Mouse (Mus musculus) heart, embryonic 16.5 days (tissue): Measurements from ENCODE around the gene Adra2b. TPM values are rescaled to one million over a fixed set of nuclear protein-coding genes. Genes with fewer than 3 reads are reported as not detected.

Source experiments
- ATAC-seq: fragments of 200-750 bp; cut with Nextera tagmentation; replicated peaks from 2 replicates; pipeline ENCODE4 v1.8.0; 2017; ENCODE audit warnings: moderate number of reproducible peaks; ENCODE audit not compliant: insufficient read depth, low FRiP score; ENCODE audit errors: extremely low read depth
- H3K27ac ChIP-seq: fragments of 300-500 bp; sonication (generic); 2 replicates; pipeline ENCODE4 v1.5.1; 2014; ENCODE audit warnings: mild to moderate bottlenecking, low read length, control low read depth, moderate library complexity
- H3K27me3 ChIP-seq: fragments of 300-500 bp; sonication (generic); 2 replicates; pipeline ENCODE4 v1.6.1; 2014; ENCODE audit warnings: low read length, mixed read lengths; ENCODE audit not compliant: control insufficient read depth, insufficient read depth
- H3K36me3 ChIP-seq: fragments of 300-500 bp; sonication (generic); 2 replicates; pipeline ENCODE4 v1.6.1; 2014; ENCODE audit not compliant: control insufficient read depth, insufficient read depth
- H3K4me1 ChIP-seq: fragments of 300-500 bp; sonication (generic); 2 replicates; pipeline ENCODE4 v1.6.1; 2014; ENCODE audit warnings: low read length, mixed read lengths; ENCODE audit not compliant: control insufficient read depth, insufficient read depth
- H3K4me2 ChIP-seq: fragments of 300-500 bp; sonication (generic); 2 replicates; pipeline ENCODE4 v1.6.1; 2014; ENCODE audit warnings: low read depth, mild to moderate bottlenecking, control low read depth, low read length
- H3K4me3 ChIP-seq: fragments of 300-500 bp; sonication (generic); 2 replicates; pipeline ENCODE4 v1.5.1; 2014; ENCODE audit warnings: mild to moderate bottlenecking, control low read depth, low read length
- H3K9ac ChIP-seq: fragments of 300-500 bp; sonication (generic); 2 replicates; pipeline ENCODE4 v1.6.1; 2014; ENCODE audit warnings: low read length, control low read depth
- H3K9me3 ChIP-seq: fragments of 300-500 bp; sonication (generic); replicated peaks from 2 replicates; pipeline ENCODE4 v1.6.1; 2016; ENCODE audit warnings: low read length; ENCODE audit not compliant: control insufficient read depth
- WGBS: fragments of 180-500 bp; shearing (Covaris S2); extraction: QIAGEN DNeasy Blood & Tissue Kit; methylation state at CpG from one replicate; pipeline ENCODE4 v1.1.7; 2014; 5-methylcytosine and 5-hydroxymethylcytosine counted together
- polyA plus RNA-seq: library from polyadenylated mRNA; unstranded; fragments of >200 nt; fragmentation: Nextera tagmentation; extraction: Ambion mirVana; gene quantifications from 2 replicates; pipeline ENCODE4 v1.2.1, GENCODE M21; 2015

Adra2b gene
- polyA plus RNA-seq, 1 experiment from 2014 or later, result 1.3 TPM

DNA sequence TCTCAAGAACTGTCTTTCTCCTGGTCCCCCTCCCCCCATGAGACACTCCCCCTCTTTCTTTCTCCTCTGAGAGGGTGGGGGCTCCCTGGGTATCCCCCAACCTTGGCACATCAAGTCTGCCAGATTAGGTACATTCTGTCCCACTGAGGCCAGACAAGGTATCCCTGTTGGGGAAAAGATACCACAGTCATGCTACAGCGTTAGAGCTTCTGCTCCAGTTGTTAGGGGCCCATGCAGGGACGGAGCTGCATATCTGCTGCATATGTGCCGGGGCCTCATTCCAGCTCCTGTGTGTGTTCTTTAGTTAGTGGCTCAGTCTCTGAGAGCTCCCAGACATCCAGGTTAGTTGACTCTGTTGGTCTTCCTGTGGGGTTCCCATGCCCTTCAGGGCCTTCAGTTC lies 11.1 kb downstream of the Adra2b start:
- Histone ChIP-seq H3K27me3 (no peaks in the 10 kb centered on the region), H3K4me2 (no peak overlapping the region), H3K9me3 (no peaks in the 10 kb centered on the region), H3K4me1 (peaks cover 39% of the 10 kb centered on the region), H3K9ac (no peak overlapping the region), H3K27ac (no peak overlapping the region), H3K4me3 (no peak overlapping the region), H3K36me3 (no peaks in the 10 kb centered on the region)
- no peak for ATAC-seq
- WGBS, result 77% methylated on average over 3 of the region's 3 CpGs

DNA sequence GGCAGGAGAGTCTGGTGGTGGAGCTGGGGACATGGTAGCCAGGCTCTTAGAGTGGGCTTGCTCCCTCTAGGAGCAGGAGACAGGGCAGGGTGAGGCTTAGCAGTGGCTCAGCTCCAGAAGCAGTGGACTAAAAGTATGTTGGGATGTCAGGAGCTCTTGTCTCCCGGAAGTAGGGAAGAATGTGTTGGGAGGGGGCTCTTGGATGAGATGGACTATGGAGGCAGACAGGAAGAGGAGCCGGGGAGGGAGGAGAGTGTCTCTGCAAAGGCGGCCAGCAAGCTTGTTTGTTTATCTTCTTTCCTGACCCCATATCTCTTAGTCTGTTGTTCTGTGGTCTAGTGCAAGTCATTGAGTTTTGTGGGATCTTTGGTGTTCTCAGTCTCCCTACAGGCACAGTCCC lies 12.1 kb downstream of the Adra2b start:
- Histone ChIP-seq H3K4me3 (no peak overlapping the region), H3K9me3 (no peaks in the 10 kb centered on the region), H3K9ac (no peak overlapping the region), H3K4me2 (no peak overlapping the region), H3K27me3 (no peaks in the 10 kb centered on the region), H3K4me1 (peaks cover 42% of the 10 kb centered on the region), H3K36me3 (no peaks in the 10 kb centered on the region), H3K27ac (no peak overlapping the region)
- WGBS, result 41% methylated on average over 3 of the region's 3 CpGs
- ATAC-seq, result no peak

DNA sequence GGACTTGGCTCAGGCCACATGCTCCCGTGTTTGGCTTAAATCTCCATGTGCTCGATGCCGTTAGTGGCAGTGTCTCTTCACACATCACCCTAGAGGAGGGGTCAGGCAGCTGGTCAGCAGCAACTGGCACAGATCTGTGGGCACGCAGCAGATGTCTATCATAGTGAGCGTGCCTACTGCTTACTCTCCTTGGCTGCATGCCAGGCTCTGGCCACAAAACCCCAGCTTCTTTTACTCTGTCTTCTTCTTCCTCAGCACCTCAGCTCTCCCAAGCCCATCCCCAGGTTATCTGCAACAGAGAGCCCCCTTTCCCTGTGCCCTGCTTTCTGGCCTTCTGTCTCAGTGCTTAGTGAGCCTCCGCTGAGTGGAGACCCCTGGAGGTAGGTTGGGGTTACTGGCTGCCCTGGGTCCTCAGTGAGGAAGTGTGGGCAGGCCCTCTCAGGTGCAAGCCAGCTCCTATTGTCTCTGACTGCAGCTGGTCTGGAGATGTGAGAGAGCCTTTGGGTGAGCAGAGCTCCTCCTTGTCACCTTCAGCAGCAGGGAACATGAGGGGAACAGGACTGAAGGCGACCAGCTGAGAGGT lies 12.8 kb downstream of the Adra2b start:
- Histone ChIP-seq H3K27me3 (no peaks in the 10 kb centered on the region), H3K4me2 (no peak overlapping the region), H3K9me3 (no peaks in the 10 kb centered on the region), H3K36me3 (no peaks in the 10 kb centered on the region), H3K9ac (no peak overlapping the region; the same call in 1 of the 2 replicates), H3K4me1 (peaks cover 36% of the 10 kb centered on the region), H3K4me3 (no peak overlapping the region), H3K27ac (no peak overlapping the region)
- ATAC-seq, result no peak
- WGBS, result 39% methylated on average over 7 of the region's 7 CpGs

DNA sequence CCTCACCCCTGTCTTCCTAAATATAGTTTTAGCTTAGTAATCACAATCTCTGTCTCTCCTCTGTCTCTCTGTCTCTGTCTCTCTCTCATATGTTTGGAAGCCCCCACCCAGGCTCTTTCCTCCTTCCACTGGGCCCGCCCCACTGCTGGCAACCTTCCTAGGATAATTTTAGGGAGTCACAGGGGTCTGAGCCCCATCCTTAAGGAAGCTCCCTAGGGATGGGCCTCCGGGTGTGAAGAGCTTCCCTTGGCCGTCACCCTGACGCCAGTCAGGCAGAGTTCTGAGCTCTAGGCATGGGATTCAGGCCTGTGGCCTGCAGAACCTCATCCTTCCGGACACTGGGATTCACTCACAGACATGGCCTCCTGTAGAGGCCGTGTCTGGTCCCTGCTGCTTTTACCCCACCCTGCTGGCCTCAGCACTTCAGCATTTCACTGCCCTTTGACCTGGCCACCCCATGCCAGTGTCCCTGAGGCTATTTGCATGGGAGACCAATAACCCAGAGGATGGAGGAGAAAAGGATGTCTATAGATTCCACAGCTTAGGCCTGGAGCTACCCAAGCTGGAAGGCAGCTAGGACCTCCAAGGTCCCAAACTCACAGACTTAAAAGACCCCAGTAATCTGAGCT lies 13.5 kb downstream of the Adra2b start:
- H3K27ac ChIP-seq, result no peak overlapping the region

DNA sequence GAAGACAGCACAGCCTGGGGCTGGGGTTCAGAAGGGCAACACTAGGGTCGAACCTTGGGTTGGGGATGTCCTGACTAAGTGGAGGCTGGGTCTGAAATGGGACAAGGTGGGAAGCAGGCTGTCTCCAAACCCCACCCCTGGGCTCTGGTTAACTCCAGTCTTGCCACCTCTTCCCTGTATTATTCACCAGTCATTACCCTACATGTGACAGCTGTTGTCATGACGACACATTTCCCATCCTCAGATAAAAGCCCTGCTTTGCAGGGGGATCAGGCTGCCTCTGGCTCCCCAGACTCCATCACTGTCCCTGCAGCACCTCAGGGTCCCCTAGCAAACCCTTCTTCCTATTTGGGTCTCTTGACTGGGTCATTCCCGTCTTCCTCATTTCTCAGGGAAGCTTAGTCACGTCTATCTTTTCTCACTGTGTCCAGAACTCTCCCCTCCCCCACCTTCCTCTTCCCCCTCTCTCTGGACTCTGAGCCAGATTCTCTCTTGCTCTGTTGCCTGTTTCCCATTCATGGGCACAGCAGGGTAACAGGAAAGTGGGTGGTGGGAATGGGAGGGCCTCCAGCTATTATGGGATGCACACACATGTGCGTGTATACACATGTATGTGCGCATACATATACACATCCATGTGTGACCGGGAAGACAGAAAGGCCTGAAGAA lies 15.1 kb downstream of the Adra2b start:
- Histone ChIP-seq H3K4me2 (no peak overlapping the region), H3K4me3 (no peak overlapping the region), H3K9ac (no peak overlapping the region), H3K9me3 (no peaks in the 10 kb centered on the region), H3K4me1 (peaks cover 26% of the 10 kb centered on the region), H3K27ac (no peak overlapping the region), H3K36me3 (no peaks in the 10 kb centered on the region), H3K27me3 (no peaks in the 10 kb centered on the region)
- no peak for ATAC-seq
- 63% methylated on average over 7 of the region's 7 CpGs for WGBS

More for the DNA sequence above, 13.5 kb downstream of the Adra2b start:
- Histone ChIP-seq H3K27me3 (no peaks in the 10 kb centered on the region), H3K9me3 (no peaks in the 10 kb centered on the region), H3K4me3 (no peak overlapping the region), H3K4me1 (peaks cover 29% of the 10 kb centered on the region), H3K36me3 (no peaks in the 10 kb centered on the region), H3K9ac (no peak overlapping the region), H3K4me2 (no peak overlapping the region)
- WGBS, result 73% methylated on average over 6 of the region's 6 CpGs
- no peak for ATAC-seq

DNA sequence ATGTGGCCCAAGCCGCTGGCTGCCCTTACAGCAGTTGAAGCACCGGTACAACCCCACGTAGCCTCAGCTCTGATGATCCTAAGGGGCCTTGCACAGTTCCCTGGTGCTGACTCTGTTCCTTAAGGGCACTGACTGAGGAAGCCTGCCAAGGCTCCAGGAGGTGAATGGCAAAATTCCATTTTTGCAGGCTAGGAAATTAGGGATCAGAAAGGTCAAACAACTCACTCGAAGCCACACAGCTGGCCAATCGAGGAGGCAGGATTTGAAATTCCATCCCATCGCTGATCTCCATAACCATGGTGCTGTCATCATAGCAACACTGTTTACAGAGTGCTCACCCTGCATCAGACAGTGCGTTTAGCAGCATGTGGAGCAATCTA lies 15.6 kb downstream of the Adra2b start:
- Histone ChIP-seq H3K27me3 (no peaks in the 10 kb centered on the region), H3K9ac (no peak overlapping the region), H3K4me1 (peaks cover 26% of the 10 kb centered on the region), H3K27ac (no peak overlapping the region), H3K4me2 (no peak overlapping the region), H3K9me3 (no peaks in the 10 kb centered on the region), H3K36me3 (no peaks in the 10 kb centered on the region), H3K4me3 (no peak overlapping the region)
- ATAC-seq, result no peak
- 71% methylated on average over 7 of the region's 7 CpGs for WGBS

DNA sequence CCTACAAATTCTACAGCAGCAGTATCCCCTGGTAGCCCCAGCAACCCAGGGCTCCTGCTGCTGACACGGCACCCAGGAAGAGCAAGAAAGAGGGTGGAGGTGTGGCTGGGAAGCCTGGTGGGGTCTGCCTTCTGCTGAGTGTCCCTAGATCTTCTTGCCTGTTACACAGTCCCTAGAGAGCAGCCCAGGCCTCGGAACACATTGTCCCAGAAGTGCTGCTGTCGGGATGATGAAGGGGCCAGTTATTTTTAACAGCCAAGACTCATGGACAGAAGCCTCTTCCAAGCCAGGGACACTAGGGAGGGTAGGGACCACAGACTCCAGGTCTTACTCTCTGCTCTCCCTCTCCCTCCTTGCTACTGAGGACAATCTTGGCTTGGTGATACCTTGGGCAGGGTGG lies 16.2 kb downstream of the Adra2b start:
- no peak overlapping the region; the same call in 1 of the 2 replicates for H3K9ac ChIP-seq

DNA sequence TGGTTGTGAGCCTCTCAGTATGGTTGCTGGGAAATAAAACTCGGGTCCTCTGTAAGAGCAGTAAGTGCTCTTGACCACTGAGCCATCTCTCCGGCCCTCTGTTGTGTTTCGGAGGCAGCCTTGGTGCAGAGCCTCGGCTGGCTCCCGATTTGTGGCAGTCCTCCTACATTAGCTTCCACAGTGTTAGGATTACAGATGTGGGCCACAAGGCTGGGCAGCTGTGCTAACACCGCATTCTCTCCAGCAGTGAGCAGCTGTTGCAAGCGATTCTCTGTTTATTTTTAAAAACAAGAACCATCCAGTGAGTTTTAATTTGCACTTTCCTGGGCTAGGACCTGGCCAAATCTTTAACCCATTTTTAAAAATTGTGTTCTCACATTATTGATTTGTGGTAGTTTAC lies 20.9 kb downstream of the Adra2b start:
- Histone ChIP-seq H3K9ac (no peak overlapping the region), H3K27ac (no peak overlapping the region), H3K27me3 (no peaks in the 10 kb centered on the region), H3K4me1 (peaks cover 5% of the 10 kb centered on the region), H3K4me3 (no peak overlapping the region), H3K4me2 (no peak overlapping the region), H3K36me3 (no peaks in the 10 kb centered on the region), H3K9me3 (no peaks in the 10 kb centered on the region)
- no peak for ATAC-seq
- WGBS, result 66% methylated on average over 7 of the region's 7 CpGs

More for the DNA sequence above, 16.2 kb downstream of the Adra2b start:
- no peaks in the 10 kb centered on the region for H3K27me3 ChIP-seq
- no peak overlapping the region for H3K4me3 ChIP-seq
- peaks cover 26% of the 10 kb centered on the region for H3K4me1 ChIP-seq
- ATAC-seq, result no peak
- H3K27ac ChIP-seq, result no peak overlapping the region
- H3K36me3 ChIP-seq, result no peaks in the 10 kb centered on the region
- no peak overlapping the region for H3K4me2 ChIP-seq
- H3K9me3 ChIP-seq, result no peaks in the 10 kb centered on the region
- 44% methylated on average over 3 of the region's 3 CpGs for WGBS

DNA sequence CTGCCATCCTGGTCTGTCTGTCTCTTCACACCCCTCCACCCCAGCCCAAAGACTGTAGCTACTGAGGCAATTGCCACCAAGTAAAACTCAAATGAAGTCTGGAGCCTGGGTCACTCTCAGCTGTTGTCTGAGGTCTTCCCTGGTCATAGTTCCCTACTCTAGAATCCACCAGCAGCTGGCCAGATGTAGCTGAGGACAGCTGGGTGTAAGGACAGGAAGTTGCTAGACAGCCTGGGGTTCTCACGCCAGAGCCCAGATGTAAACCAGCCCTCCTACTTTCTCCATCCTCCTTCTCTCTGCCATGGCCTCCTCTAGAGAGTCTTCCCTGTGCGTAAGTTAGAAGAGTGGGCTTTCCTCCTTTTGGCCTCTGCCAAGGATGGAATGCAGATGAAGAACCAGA lies 24.5 kb downstream of the Adra2b start:
- Histone ChIP-seq H3K36me3 (no peaks in the 10 kb centered on the region), H3K4me2 (no peak overlapping the region), H3K4me1 (no peaks in the 10 kb centered on the region), H3K9ac (no peak overlapping the region), H3K4me3 (no peak overlapping the region), H3K9me3 (no peaks in the 10 kb centered on the region), H3K27me3 (no peaks in the 10 kb centered on the region), H3K27ac (no peak overlapping the region)
- no peak for ATAC-seq
- WGBS, result 65% methylated on average over 2 of the region's 2 CpGs
